Mouse (Mus musculus): ENCODE data around the gene Mc1r.

DNA sequence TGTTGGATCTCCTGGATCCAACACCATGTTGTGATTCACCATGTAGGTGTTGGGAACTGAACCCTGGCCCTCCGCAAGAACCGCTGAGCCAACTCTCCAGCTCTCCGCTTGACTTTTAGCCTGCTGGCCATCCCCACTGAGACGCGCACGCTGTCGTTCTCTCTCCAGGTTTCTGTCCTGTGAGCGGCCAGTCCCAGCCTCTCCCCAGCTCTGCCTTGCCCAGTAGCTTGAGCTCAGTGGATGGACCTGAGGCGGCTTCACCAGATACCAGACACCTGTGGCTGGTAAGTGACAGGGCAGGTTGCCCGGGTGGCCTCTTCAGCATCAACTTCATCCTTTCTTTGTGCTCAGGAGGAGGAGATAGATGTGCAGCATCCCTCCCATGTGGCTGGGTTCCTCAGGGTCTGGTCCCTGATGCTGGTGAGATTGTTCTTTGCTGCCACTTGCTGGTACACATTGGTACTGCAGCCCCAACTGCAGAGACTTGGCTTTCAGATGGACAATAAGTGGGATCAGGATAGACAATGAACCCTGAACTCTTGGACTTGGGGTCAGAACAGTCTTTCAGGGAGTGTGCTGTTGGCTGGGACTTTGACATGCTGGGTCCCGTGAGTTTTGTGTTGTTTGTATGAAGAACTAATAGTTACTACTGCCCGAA lies 45.7 kb upstream of the Mc1r start:
- no peak for TF ChIP-seq ZNF384 (IDR thresholded peaks at IDR 0.05; ENCODE audit: low read depth, low read length)
- TF ChIP-seq MAFK (IDR thresholded peaks at IDR 0.05; ENCODE audit: borderline replicate concordance, low read depth, low read length), result no peak
- peak; percentile 46 to 73 (median 64) for TF ChIP-seq CTCF (IDR thresholded peaks at IDR 0.05 in 2 of 3, conservative IDR thresholded peaks at IDR 0.05 in 1 of 3; ENCODE audit: control insufficient read depth in 1 of 3, insufficient read depth in 1 of 3, low read depth in 2 of 3, low read length in 3 of 3, poor library complexity in 1 of 3, severe bottlenecking in 1 of 3)
- no peak for TF ChIP-seq ZMIZ1 (IDR thresholded peaks at IDR 0.05; ENCODE audit: low read depth, low read length)
- no peak for TF ChIP-seq NRF1 (IDR thresholded peaks at IDR 0.05; ENCODE audit: insufficient read depth, low read depth, low read length, poor library complexity, severe bottlenecking)
- no peak for TF ChIP-seq MAZ (IDR thresholded peaks at IDR 0.05; ENCODE audit: low read depth, low read length)
- no peak for TF ChIP-seq POLR2A (IDR thresholded peaks at IDR 0.05; ENCODE audit: control insufficient read depth in 1 of 2, insufficient read depth in 1 of 2, low read depth in 1 of 2, low read length in 2 of 2, poor library complexity in 1 of 2)
- TF ChIP-seq EP300 (IDR thresholded peaks at IDR 0.05; ENCODE audit: low read depth in 1 of 2, low read length in 2 of 2), result no peak
- TF ChIP-seq USF2 (IDR thresholded peaks at IDR 0.05; ENCODE audit: borderline replicate concordance in 1 of 2, insufficient read depth in 1 of 2, low read depth in 1 of 2, low read length in 2 of 2), result no peak
- TF ChIP-seq TBP (IDR thresholded peaks at IDR 0.05; ENCODE audit: low read depth, low read length), result no peak
- no peak for TF ChIP-seq MYC (IDR thresholded peaks at IDR 0.05; ENCODE audit: low read depth, low read length)
- TF ChIP-seq GATA1 (IDR thresholded peaks at IDR 0.05; ENCODE audit: low read depth, low read length), result no peak
